Mouse (Mus musculus): ENCODE measurements around the gene Ets1. TPM values are rescaled to one million over a fixed set of nuclear protein-coding genes. Genes with fewer than 3 reads are reported as not detected.

Gene Ets1
- polyA plus RNA-seq, 1 experiment from 2014 or later: 80.2 TPM

GRCm38 (mm10) chr9:32698766-32699165 lies 62.7 kb downstream of the Ets1 start:
- H3K27me3 ChIP-seq (ENCODE audit: insufficient read depth, low read length): no peaks in the 10 kb centered on the region
- no peak overlapping the region for H3K27ac ChIP-seq (ENCODE audit: low read length)
- H3K9ac ChIP-seq (replicated peaks; ENCODE audit: low read length): peak overlapping the region; percentile 29; the same call in 1 of the 2 replicates
- peak overlapping the region; percentile 28 for H3K4me3 ChIP-seq (ENCODE audit: low read length)
- H3K9me3 ChIP-seq (ENCODE audit: low read length): no peaks in the 10 kb centered on the region
- H3K36me3 ChIP-seq (ENCODE audit: insufficient read depth, low read length): no peaks in the 10 kb centered on the region
- no peak for ATAC-seq (ENCODE audit: low FRiP score, low TSS enrichment)
- H3K4me1 ChIP-seq (ENCODE audit: insufficient read depth, low read length): peaks cover 52% of the 10 kb centered on the region
- WGBS: 71% methylated on average over 4 of the region's 4 CpGs
- peak overlapping the region; percentile 46 for H3K4me2 ChIP-seq (replicated peaks; ENCODE audit: low read depth, low read length)

GRCm38 (mm10) chr9:32699391-32699841 lies 63.4 kb downstream of the Ets1 start:
- H3K9me3 ChIP-seq (ENCODE audit: low read length): no peaks in the 10 kb centered on the region
- WGBS: 73% methylated on average over 8 of the region's 8 CpGs
- ATAC-seq (ENCODE audit: low FRiP score, low TSS enrichment): no peak
- H3K9ac ChIP-seq (replicated peaks; ENCODE audit: low read length): no peak overlapping the region
- H3K36me3 ChIP-seq (ENCODE audit: insufficient read depth, low read length): no peaks in the 10 kb centered on the region
- H3K27me3 ChIP-seq (ENCODE audit: insufficient read depth, low read length): no peaks in the 10 kb centered on the region
- peak overlapping the region; percentile 46 for H3K4me2 ChIP-seq (replicated peaks; ENCODE audit: low read depth, low read length)
- H3K4me3 ChIP-seq (ENCODE audit: low read length): peak overlapping the region; percentile 28
- H3K27ac ChIP-seq (ENCODE audit: low read length): peak overlapping the region; percentile 30; the same call in 1 of the 2 replicates
- peaks cover 52% of the 10 kb centered on the region for H3K4me1 ChIP-seq (ENCODE audit: insufficient read depth, low read length)

- H3K27ac ChIP-seq (ENCODE audit: low read length): 0 out of 2 replicates have a peak overlapping the region, but pooled peaks have one; percentile 30
- ATAC-seq (ENCODE audit: low FRiP score, low TSS enrichment): no peak
- H3K27me3 ChIP-seq (ENCODE audit: insufficient read depth, low read length): no peaks in the 10 kb centered on the region
- H3K4me1 ChIP-seq (ENCODE audit: insufficient read depth, low read length): peaks cover 48% of the 10 kb centered on the region
- no peaks in the 10 kb centered on the region for H3K36me3 ChIP-seq (ENCODE audit: insufficient read depth, low read length)
- WGBS: 70% methylated on average over 7 of the region's 7 CpGs
- H3K9me3 ChIP-seq (ENCODE audit: low read length): no peaks in the 10 kb centered on the region
- peak overlapping the region; percentile 46 for H3K4me2 ChIP-seq (replicated peaks; ENCODE audit: low read depth, low read length)
- no peak overlapping the region for H3K9ac ChIP-seq (replicated peaks; ENCODE audit: low read length)
- H3K4me3 ChIP-seq (ENCODE audit: low read length): peak overlapping the region; percentile 28
These were observed 64.3 kb downstream of the Ets1 start for GRCm38 (mm10) chr9:32700091-32700905.

- no peak overlapping the region for H3K9ac ChIP-seq (replicated peaks; ENCODE audit: low read length)
- no peaks in the 10 kb centered on the region for H3K27me3 ChIP-seq (ENCODE audit: insufficient read depth, low read length)
- H3K4me1 ChIP-seq (ENCODE audit: insufficient read depth, low read length): peaks cover 54% of the 10 kb centered on the region
- H3K4me3 ChIP-seq (ENCODE audit: low read length): peak overlapping the region; percentile 3; the same call in 1 of the 2 replicates
- ATAC-seq (ENCODE audit: low FRiP score, low TSS enrichment): no peak
- WGBS: 77% methylated on average over 20 of the region's 20 CpGs
- H3K4me2 ChIP-seq (replicated peaks; ENCODE audit: low read depth, low read length): peak overlapping the region; percentile 46
- H3K36me3 ChIP-seq (ENCODE audit: insufficient read depth, low read length): no peaks in the 10 kb centered on the region
- no peaks in the 10 kb centered on the region for H3K9me3 ChIP-seq (ENCODE audit: low read length)
- H3K27ac ChIP-seq (ENCODE audit: low read length): no peak overlapping the region
These were observed 65.3 kb downstream of the Ets1 start for GRCm38 (mm10) chr9:32701126-32701997.

GRCm38 (mm10) chr9:32701998-32702305 lies 65.9 kb downstream of the Ets1 start:
- Histone ChIP-seq H3K36me3 (ENCODE audit: insufficient read depth, low read length) (no peaks in the 10 kb centered on the region), H3K9ac (replicated peaks; ENCODE audit: low read length) (no peak overlapping the region), H3K4me2 (replicated peaks; ENCODE audit: low read depth, low read length) (peak overlapping the region; percentile 8; the same call in 1 of the 2 replicates), H3K27me3 (ENCODE audit: insufficient read depth, low read length) (no peaks in the 10 kb centered on the region), H3K27ac (ENCODE audit: low read length) (no peak overlapping the region), H3K4me3 (ENCODE audit: low read length) (no peak overlapping the region), H3K9me3 (ENCODE audit: low read length) (no peaks in the 10 kb centered on the region), H3K4me1 (ENCODE audit: insufficient read depth, low read length) (peaks cover 55% of the 10 kb centered on the region)
- no peak for ATAC-seq (ENCODE audit: low FRiP score, low TSS enrichment)
- WGBS: 66% methylated on average over 2 of the region's 2 CpGs

GRCm38 (mm10) chr9:32702836-32703395 lies 66.9 kb downstream of the Ets1 start:
- H3K4me2 ChIP-seq (replicated peaks; ENCODE audit: low read depth, low read length): no peak overlapping the region
- H3K9ac ChIP-seq (replicated peaks; ENCODE audit: low read length): no peak overlapping the region
- H3K4me1 ChIP-seq (ENCODE audit: insufficient read depth, low read length): peaks cover 49% of the 10 kb centered on the region
- no peaks in the 10 kb centered on the region for H3K36me3 ChIP-seq (ENCODE audit: insufficient read depth, low read length)
- no peak for ATAC-seq (ENCODE audit: low FRiP score, low TSS enrichment)
- H3K27me3 ChIP-seq (ENCODE audit: insufficient read depth, low read length): no peaks in the 10 kb centered on the region
- no peaks in the 10 kb centered on the region for H3K9me3 ChIP-seq (ENCODE audit: low read length)
- 39% methylated on average over 4 of the region's 4 CpGs for WGBS
- H3K4me3 ChIP-seq (ENCODE audit: low read length): no peak overlapping the region
- H3K27ac ChIP-seq (ENCODE audit: low read length): no peak overlapping the region

GRCm38 (mm10) chr9:32703976-32704745 lies 68.1 kb downstream of the Ets1 start:
- ATAC-seq (ENCODE audit: low FRiP score, low TSS enrichment): no peak
- Histone ChIP-seq H3K27ac (ENCODE audit: low read length) (no peak overlapping the region), H3K9ac (replicated peaks; ENCODE audit: low read length) (no peak overlapping the region), H3K4me3 (ENCODE audit: low read length) (no peak overlapping the region), H3K4me2 (replicated peaks; ENCODE audit: low read depth, low read length) (no peak overlapping the region), H3K4me1 (ENCODE audit: insufficient read depth, low read length) (peaks cover 53% of the 10 kb centered on the region), H3K27me3 (ENCODE audit: insufficient read depth, low read length) (no peaks in the 10 kb centered on the region), H3K9me3 (ENCODE audit: low read length) (no peaks in the 10 kb centered on the region), H3K36me3 (ENCODE audit: insufficient read depth, low read length) (no peaks in the 10 kb centered on the region)
- WGBS: 82% methylated on average over 7 of the region's 7 CpGs

GRCm38 (mm10) chr9:32705827-32706478 lies 69.9 kb downstream of the Ets1 start:
- 0 out of 2 replicates have a peak, but pooled peaks have one; percentile 21 for ATAC-seq (ENCODE audit: low FRiP score, low TSS enrichment)
- Histone ChIP-seq H3K27ac (ENCODE audit: low read length) (no peak overlapping the region), H3K27me3 (ENCODE audit: insufficient read depth, low read length) (no peaks in the 10 kb centered on the region), H3K9me3 (ENCODE audit: low read length) (no peaks in the 10 kb centered on the region), H3K9ac (replicated peaks; ENCODE audit: low read length) (no peak overlapping the region), H3K4me3 (ENCODE audit: low read length) (no peak overlapping the region), H3K4me1 (ENCODE audit: insufficient read depth, low read length) (peaks cover 56% of the 10 kb centered on the region), H3K4me2 (replicated peaks; ENCODE audit: low read depth, low read length) (no peak overlapping the region), H3K36me3 (ENCODE audit: insufficient read depth, low read length) (no peaks in the 10 kb centered on the region)
- WGBS: 68% methylated on average over 9 of the region's 9 CpGs

GRCm38 (mm10) chr9:32707436-32707835 lies 71.4 kb downstream of the Ets1 start:
- no peak overlapping the region for H3K27ac ChIP-seq (ENCODE audit: low read length)

More at GRCm38 (mm10) chr9:32707436-32707835, 71.4 kb downstream of the Ets1 start:
- no peaks in the 10 kb centered on the region for H3K9me3 ChIP-seq (ENCODE audit: low read length)
- H3K27me3 ChIP-seq (ENCODE audit: insufficient read depth, low read length): no peaks in the 10 kb centered on the region
- H3K4me1 ChIP-seq (ENCODE audit: insufficient read depth, low read length): peaks cover 52% of the 10 kb centered on the region
- H3K9ac ChIP-seq (replicated peaks; ENCODE audit: low read length): no peak overlapping the region
- H3K4me2 ChIP-seq (replicated peaks; ENCODE audit: low read depth, low read length): no peak overlapping the region
- no peaks in the 10 kb centered on the region for H3K36me3 ChIP-seq (ENCODE audit: insufficient read depth, low read length)
- ATAC-seq (ENCODE audit: low FRiP score, low TSS enrichment): no peak
- 70% methylated on average over 3 of the region's 3 CpGs for WGBS
- H3K4me3 ChIP-seq (ENCODE audit: low read length): no peak overlapping the region
